Mouse (Mus musculus) megakaryocyte, embryonic 14.5 days (primary cell): ENCODE data around the gene Smim14.

ENCODE experiments used
- FLI1 ChIP-seq: IDR thresholded peaks from 2 replicates; pipeline ENCODE4 v1.6.1; 2012; ENCODE audit warnings: low read length, inconsistent platforms, mixed read lengths
- GATA1 ChIP-seq: IDR thresholded peaks from 3 replicates; pipeline ENCODE4 v1.6.1; 2012; ENCODE audit warnings: mixed read lengths, low read length, inconsistent platforms, borderline replicate concordance

GRCm38 (mm10) chr5:65435806-65436561 is 101.0 kb downstream of the Smim14 start, which contains the start of gene Ugdh:
- no peak for TF ChIP-seq FLI1
- no peak for TF ChIP-seq GATA1
